Mouse (Mus musculus): Measurements from ENCODE around the gene Dennd2d.

The Dennd2d gene

GRCm38 (mm10) chr3:106482281-106483081, at the start of gene Dennd2d:
TSS of gene Dennd2d (plus strand) at chr3:106482405.
- no peak for DNase-seq (ENCODE audit: low read depth, low spot score)

- DNase-seq (ENCODE audit: low read depth, low spot score) = peak; percentile 25
These were observed 33.6 kb upstream of the Dennd2d start for GRCm38 (mm10) chr3:106448571-106448970.

GRCm38 (mm10) chr3:106448995-106449394, 33.2 kb upstream of the Dennd2d start:
- no peak for DNase-seq (ENCODE audit: low read depth, low spot score)

- DNase-seq (ENCODE audit: low read depth, low spot score) = no peak
These were observed 32.6 kb upstream of the Dennd2d start for GRCm38 (mm10) chr3:106449567-106449966.

GRCm38 (mm10) chr3:106452616-106453015, 29.6 kb upstream of the Dennd2d start:
- no peak for DNase-seq (ENCODE audit: low read depth, low spot score)

- DNase-seq (ENCODE audit: low read depth, low spot score) = no peak
These were observed 24.8 kb upstream of the Dennd2d start for GRCm38 (mm10) chr3:106457298-106457869.

GRCm38 (mm10) chr3:106462059-106462470, 20.1 kb upstream of the Dennd2d start:
- no peak for DNase-seq (ENCODE audit: low read depth, low spot score)

GRCm38 (mm10) chr3:106462493-106462892, 19.7 kb upstream of the Dennd2d start:
- no peak for DNase-seq (ENCODE audit: low read depth, low spot score)

- DNase-seq (ENCODE audit: low read depth, low spot score) = no peak
These were observed 17.5 kb upstream of the Dennd2d start for GRCm38 (mm10) chr3:106464750-106465149.

GRCm38 (mm10) chr3:106474210-106474609, 8.0 kb upstream of the Dennd2d start:
- no peak for DNase-seq (ENCODE audit: low read depth, low spot score)

- no peak for DNase-seq (ENCODE audit: low read depth, low spot score)
These were observed 5.3 kb upstream of the Dennd2d start for GRCm38 (mm10) chr3:106476863-106477262.

- no peak for DNase-seq (ENCODE audit: low read depth, low spot score)
These were observed 1.1 kb downstream of the Dennd2d start for GRCm38 (mm10) chr3:106483297-106483696.

- DNase-seq (ENCODE audit: low read depth, low spot score) = no peak
These were observed 1.7 kb downstream of the Dennd2d start for GRCm38 (mm10) chr3:106483796-106484405.

- DNase-seq (ENCODE audit: low read depth, low spot score) = no peak
These were observed 2.7 kb downstream of the Dennd2d start for GRCm38 (mm10) chr3:106484861-106485260.

- DNase-seq (ENCODE audit: low read depth, low spot score) = no peak
These were observed 3.6 kb downstream of the Dennd2d start for GRCm38 (mm10) chr3:106485810-106486209.

- no peak for DNase-seq (ENCODE audit: low read depth, low spot score)
These were observed 5.3 kb downstream of the Dennd2d start for GRCm38 (mm10) chr3:106487551-106487950.

- DNase-seq (ENCODE audit: low read depth, low spot score) = no peak
These were observed 8.0 kb downstream of the Dennd2d start for GRCm38 (mm10) chr3:106490239-106490638.

- DNase-seq (ENCODE audit: low read depth, low spot score) = no peak
These were observed 10.5 kb downstream of the Dennd2d start for GRCm38 (mm10) chr3:106492723-106493122.

- DNase-seq (ENCODE audit: low read depth, low spot score) = no peak
These were observed 11.0 kb downstream of the Dennd2d start for GRCm38 (mm10) chr3:106493202-106493601.

GRCm38 (mm10) chr3:106493882-106494281, 11.7 kb downstream of the Dennd2d start:
- DNase-seq (ENCODE audit: low read depth, low spot score) = no peak

GRCm38 (mm10) chr3:106494417-106494950, 12.3 kb downstream of the Dennd2d start:
- no peak for DNase-seq (ENCODE audit: low read depth, low spot score)

GRCm38 (mm10) chr3:106495346-106496044, 13.3 kb downstream of the Dennd2d start:
- no peak for DNase-seq (ENCODE audit: low read depth, low spot score)
